Mouse (Mus musculus) G1E (cell line): ENCODE results near the gene Myo1b. TPM values are rescaled to one million over a fixed set of nuclear protein-coding genes. Genes with fewer than 3 reads are reported as not detected.

Experiments
- ATAC-seq: 2 replicates; pipeline ENCODE4 v1.8.0; 2016; ENCODE audit warnings: mild to moderate bottlenecking; ENCODE audit not compliant: insufficient number of reproducible peaks, poor library complexity, low FRiP score, severe bottlenecking; ENCODE audit errors: extremely low read depth
- DNase-seq: peaks from one replicate; pipeline ENCODE4 v3.0.0; 2012; ENCODE audit warnings: low spot score
- H3K27me3 ChIP-seq: 2 replicates; pipeline ENCODE4 v1.6.1; 2012; ENCODE audit warnings: mild to moderate bottlenecking, low read length, inconsistent platforms; ENCODE audit not compliant: insufficient read depth
- H3K36me3 ChIP-seq: replicated peaks from 2 replicates; pipeline ENCODE3; 2012; ENCODE audit warnings: mild to moderate bottlenecking, inconsistent platforms
- H3K4me1 ChIP-seq: 2 replicates; pipeline ENCODE4 v1.6.1; 2012; ENCODE audit warnings: low read depth, low read length, inconsistent platforms, mixed read lengths; ENCODE audit not compliant: insufficient read depth
- H3K4me3 ChIP-seq: 2 replicates; pipeline ENCODE4 v1.5.1; 2012; ENCODE audit warnings: low read depth, mild to moderate bottlenecking, inconsistent platforms, low read length, moderate library complexity, mixed read lengths
- H3K9me3 ChIP-seq: replicated peaks from 2 replicates; pipeline ENCODE4 v1.6.1; 2012; ENCODE audit warnings: inconsistent platforms
- CTCF ChIP-seq: IDR thresholded peaks from 2 replicates; pipeline ENCODE4 v1.5.1; 2012; ENCODE audit warnings: low read depth, low read length, inconsistent platforms, mixed read lengths
- GATA1 ChIP-seq: IDR thresholded peaks from 2 replicates; pipeline ENCODE4 v1.6.1; 2012; ENCODE audit warnings: borderline replicate concordance, low read length, inconsistent platforms, mixed read lengths
- GATA2 ChIP-seq: IDR thresholded peaks from 2 replicates; pipeline ENCODE4 v1.6.1; 2012; ENCODE audit warnings: low read depth, low read length, inconsistent platforms, borderline replicate concordance
- POLR2AphosphoS5 ChIP-seq: IDR thresholded peaks from 2 replicates; pipeline ENCODE4 v1.6.1; 2012; ENCODE audit warnings: low read depth, low read length, inconsistent platforms; ENCODE audit not compliant: insufficient replicate concordance
- TAL1 ChIP-seq: conservative IDR thresholded peaks from 2 replicates; pipeline ENCODE4 v1.6.1; 2012; ENCODE audit warnings: low read depth, low read length, inconsistent platforms, mixed read lengths
- polyA plus RNA-seq: library from polyadenylated mRNA; stranded (reverse); fragments of >175 nt; gene quantifications from 2 replicates; pipeline ENCODE4 v1.2.3, GENCODE M21; 2012
- total RNA-seq, 2 experiments: library from RNA; stranded (forward) in 1 of 2; stranded (reverse) in 1 of 2; fragments of 200-1000 nt in 1 of 2; fragments of >200 nt in 1 of 2; fragmentation: Nextera tagmentation in 1 of 2; gene quantifications; 2 replicates each; pipeline ENCODE4 v1.2.3; 2014 to 2017

Gene Myo1b
- total and polyA plus RNA-seq, 3 experiments = 0.98 TPM; not detected in 2

GRCm38 (mm10) chr1:51905073-51905472, 10.8 kb downstream of the Myo1b start:
- H3K4me3 ChIP-seq = no peak overlapping the region
- H3K36me3 ChIP-seq = no peaks in the 10 kb centered on the region
- H3K4me1 ChIP-seq = no peaks in the 10 kb centered on the region
- DNase-seq (no peak), ATAC-seq (no peak)
- no peaks in the 10 kb centered on the region for H3K9me3 ChIP-seq
- H3K27me3 ChIP-seq = no peaks in the 10 kb centered on the region
- TF ChIP-seq TAL1 (no peak), POLR2AphosphoS5 (no peak), CTCF (no peak), GATA1 (no peak), GATA2 (no peak)

DNA sequence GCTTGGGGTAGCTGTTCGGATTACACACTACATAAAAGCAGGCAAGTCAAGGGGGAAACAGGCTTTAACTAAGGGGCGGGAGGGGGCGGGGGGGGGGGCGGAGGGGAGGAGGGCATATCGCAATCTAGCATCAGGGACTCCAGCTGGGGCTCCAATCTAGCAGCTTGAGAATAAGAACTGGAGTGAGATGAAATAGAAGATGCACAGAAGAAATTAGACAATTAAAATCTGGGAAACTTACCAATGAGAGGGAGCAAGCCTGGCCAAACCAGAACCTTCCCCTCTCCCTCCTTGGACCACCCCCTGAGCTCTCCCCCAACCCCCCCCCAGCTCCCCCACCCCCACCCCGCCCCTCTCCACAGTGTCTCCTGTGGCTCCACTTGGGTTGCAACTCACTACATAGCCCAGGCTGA, 18.7 kb downstream of the Myo1b start:
- ATAC-seq (no peak), DNase-seq (no peak)
- Histone ChIP-seq H3K9me3 (no peaks in the 10 kb centered on the region), H3K36me3 (no peaks in the 10 kb centered on the region), H3K4me1 (no peaks in the 10 kb centered on the region), H3K4me3 (no peak overlapping the region), H3K27me3 (no peaks in the 10 kb centered on the region)
- no peak for TF ChIP-seq CTCF
- TF ChIP-seq GATA1 = no peak
- no peak for TF ChIP-seq TAL1
- TF ChIP-seq GATA2 = no peak
- no peak for TF ChIP-seq POLR2AphosphoS5

DNA sequence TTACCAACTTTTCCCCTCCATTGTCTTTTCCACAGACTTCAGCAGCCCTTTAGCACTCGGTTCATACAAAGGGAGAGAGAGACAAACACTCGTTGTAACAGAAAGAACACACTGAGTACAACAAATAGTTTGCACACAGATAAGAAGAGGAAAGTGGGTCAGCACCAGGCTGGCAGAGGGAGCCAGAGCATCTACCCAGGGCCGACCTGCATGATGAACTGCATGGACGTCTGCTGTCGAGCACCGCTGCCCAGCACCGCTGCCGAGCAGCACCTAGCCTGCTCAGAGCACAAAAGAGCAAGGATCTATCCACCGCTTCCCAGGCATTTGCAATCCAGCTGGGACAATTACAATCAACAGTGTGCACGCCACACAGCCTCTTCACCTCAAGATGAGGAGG, 19.9 kb downstream of the Myo1b start:
- no peak for ATAC-seq
- H3K4me3 ChIP-seq = no peak overlapping the region
- DNase-seq = no peak

GRCm38 (mm10) chr1:51894721-51895120, 21.1 kb downstream of the Myo1b start:
- H3K4me1 ChIP-seq = no peaks in the 10 kb centered on the region
- DNase-seq (no peak), ATAC-seq (no peak)
- H3K4me3 ChIP-seq = no peak overlapping the region
- H3K36me3 ChIP-seq = no peaks in the 10 kb centered on the region
- H3K9me3 ChIP-seq = no peaks in the 10 kb centered on the region
- no peaks in the 10 kb centered on the region for H3K27me3 ChIP-seq
- no peak for TF ChIP-seq GATA1

More for the DNA sequence above, 19.9 kb downstream of the Myo1b start:
- H3K9me3 ChIP-seq = no peaks in the 10 kb centered on the region
- H3K4me1 ChIP-seq = no peaks in the 10 kb centered on the region
- no peak for TF ChIP-seq TAL1
- no peak for TF ChIP-seq POLR2AphosphoS5
- TF ChIP-seq GATA1 = no peak
- TF ChIP-seq CTCF = no peak
- no peak for TF ChIP-seq GATA2
- no peaks in the 10 kb centered on the region for H3K27me3 ChIP-seq
- H3K36me3 ChIP-seq = no peaks in the 10 kb centered on the region

GRCm38 (mm10) chr1:51893521-51894355, 22.1 kb downstream of the Myo1b start:
- DNase-seq (no peak), ATAC-seq (no peak)
- Histone ChIP-seq H3K36me3 (no peaks in the 10 kb centered on the region), H3K9me3 (no peaks in the 10 kb centered on the region), H3K4me1 (no peaks in the 10 kb centered on the region), H3K4me3 (no peak overlapping the region), H3K27me3 (no peaks in the 10 kb centered on the region)
- no peak for TF ChIP-seq GATA2
- no peak for TF ChIP-seq TAL1
- no peak for TF ChIP-seq GATA1
- no peak for TF ChIP-seq CTCF
- TF ChIP-seq POLR2AphosphoS5 = no peak

GRCm38 (mm10) chr1:51892005-51892404, 23.9 kb downstream of the Myo1b start:
- DNase-seq (no peak), ATAC-seq (no peak)
- H3K36me3 ChIP-seq = no peaks in the 10 kb centered on the region
- H3K4me1 ChIP-seq = no peaks in the 10 kb centered on the region
- H3K4me3 ChIP-seq = no peak overlapping the region
- H3K27me3 ChIP-seq = no peaks in the 10 kb centered on the region
- no peaks in the 10 kb centered on the region for H3K9me3 ChIP-seq
- TF ChIP-seq CTCF (no peak), POLR2AphosphoS5 (no peak), TAL1 (no peak), GATA2 (no peak)
